Mouse (Mus musculus): ENCODE measurements around the gene Ggt1. TPM values are rescaled to one million over a fixed set of nuclear protein-coding genes. Genes with fewer than 3 reads are reported as not detected.

The Ggt1 gene
- polyA plus RNA-seq, 1 experiment from 2014 or later, result 3.1 TPM

DNA sequence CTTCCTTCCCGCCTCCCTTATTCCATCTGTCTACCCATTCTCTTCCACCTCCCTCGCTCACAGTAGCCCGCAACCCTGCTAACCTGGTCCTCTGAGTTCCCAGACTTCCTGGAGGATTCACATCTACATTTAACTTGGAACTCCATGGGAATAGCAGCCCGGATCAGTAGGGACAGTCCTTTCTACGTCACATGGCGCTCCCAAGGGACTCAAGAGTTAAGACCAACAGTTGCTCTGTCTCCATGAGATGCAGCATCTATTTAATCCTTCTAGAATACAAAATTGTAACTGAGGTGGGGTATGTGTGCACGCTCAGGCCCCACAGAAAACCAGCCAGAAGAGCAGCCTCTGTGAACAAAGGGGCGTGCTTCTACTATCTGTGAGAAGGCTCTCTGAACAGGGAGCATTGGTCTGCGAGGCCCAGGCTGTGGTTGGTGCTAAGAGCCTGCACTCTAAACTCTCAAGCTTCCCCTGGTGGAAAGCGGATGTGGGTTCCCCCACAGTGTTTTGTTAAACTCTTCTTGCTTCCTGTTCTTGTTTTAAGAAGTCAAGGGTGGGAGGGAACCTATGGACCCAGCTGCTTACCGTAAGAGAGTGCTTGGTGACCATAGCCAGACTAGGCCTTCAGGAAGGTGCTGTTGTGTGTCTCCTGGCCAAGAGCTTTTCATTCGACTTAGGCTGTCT lies 29.9 kb downstream of the Ggt1 start:
- ATAC-seq (ENCODE audit: insufficient read depth, low FRiP score, low TSS enrichment) (no peak), DNase-seq (ENCODE audit: low spot score) (no peak)
- Histone ChIP-seq H3K4me1 (ENCODE audit: control insufficient read depth, insufficient read depth, low read length) (no peaks in the 10 kb centered on the region), H3K27ac (ENCODE audit: low read depth, low read length) (no peak overlapping the region), H3K4me2 (ENCODE audit: low read depth) (no peak overlapping the region), H3K9me3 (ENCODE audit: control insufficient read depth, low read length) (no peaks in the 10 kb centered on the region), H3K27me3 (ENCODE audit: control insufficient read depth, insufficient read depth, low read length) (no peaks in the 10 kb centered on the region), H3K9ac (ENCODE audit: low read length) (no peak overlapping the region), H3K4me3 (ENCODE audit: low read depth, low read length) (no peak overlapping the region), H3K36me3 (ENCODE audit: control insufficient read depth, insufficient read depth, low read length) (no peaks in the 10 kb centered on the region)
- WGBS, result 76% methylated on average over 12 of the region's 12 CpGs

DNA sequence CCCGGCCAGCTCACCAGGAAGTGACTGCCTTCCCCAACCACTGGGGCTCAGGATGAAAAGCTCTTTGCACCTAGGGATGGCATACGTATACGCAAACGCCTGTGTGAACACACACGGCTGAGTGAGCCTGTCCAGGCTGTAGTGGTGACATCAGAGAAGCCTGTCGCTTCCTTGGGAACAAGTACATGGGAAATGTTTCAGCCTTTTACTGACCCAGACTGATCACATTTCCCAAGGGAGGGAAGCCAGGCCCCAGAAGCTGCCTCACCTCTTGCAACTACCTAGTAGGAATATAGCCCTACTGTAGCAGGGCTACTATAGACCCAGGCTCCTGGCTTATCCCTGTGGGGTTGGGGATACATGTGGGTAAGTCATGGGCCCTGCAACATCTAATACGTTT lies 31.2 kb downstream of the Ggt1 start:
- ATAC-seq (ENCODE audit: insufficient read depth, low FRiP score, low TSS enrichment), result no peak
- no peaks in the 10 kb centered on the region for H3K9me3 ChIP-seq (ENCODE audit: control insufficient read depth, low read length)
- H3K27ac ChIP-seq (ENCODE audit: low read depth, low read length), result no peak overlapping the region
- H3K36me3 ChIP-seq (ENCODE audit: control insufficient read depth, insufficient read depth, low read length), result no peaks in the 10 kb centered on the region
- no peaks in the 10 kb centered on the region for H3K27me3 ChIP-seq (ENCODE audit: control insufficient read depth, insufficient read depth, low read length)
- no peak overlapping the region for H3K9ac ChIP-seq (ENCODE audit: low read length)
- no peak overlapping the region for H3K4me2 ChIP-seq (ENCODE audit: low read depth)
- H3K4me3 ChIP-seq (ENCODE audit: low read depth, low read length), result no peak overlapping the region
- no peaks in the 10 kb centered on the region for H3K4me1 ChIP-seq (ENCODE audit: control insufficient read depth, insufficient read depth, low read length)
- 82% methylated on average over 7 of the region's 7 CpGs for WGBS
- DNase-seq (ENCODE audit: low spot score), result no peak

DNA sequence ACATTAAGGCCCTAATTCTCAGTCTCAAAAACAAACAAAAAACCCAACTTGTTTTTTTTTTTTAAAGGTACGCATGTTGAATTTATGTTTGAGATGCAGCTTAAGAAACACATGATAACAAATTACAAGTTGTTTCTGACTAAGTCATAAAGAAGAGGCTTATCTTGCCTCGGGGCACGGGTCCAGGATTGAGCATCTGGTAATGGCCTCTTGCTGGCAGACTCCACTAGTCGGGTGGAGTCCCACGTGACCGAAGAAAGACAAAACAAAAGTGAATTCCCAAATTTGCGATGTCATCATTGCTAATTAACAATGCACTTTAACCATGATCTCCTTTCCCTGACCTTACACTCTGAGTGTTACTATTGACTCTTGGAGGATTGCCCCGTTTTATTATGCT lies 34.6 kb downstream of the Ggt1 start:
- Histone ChIP-seq H3K27me3 (ENCODE audit: control insufficient read depth, insufficient read depth, low read length) (no peaks in the 10 kb centered on the region), H3K36me3 (ENCODE audit: control insufficient read depth, insufficient read depth, low read length) (no peaks in the 10 kb centered on the region), H3K9me3 (ENCODE audit: control insufficient read depth, low read length) (no peaks in the 10 kb centered on the region), H3K4me3 (ENCODE audit: low read depth, low read length) (no peak overlapping the region), H3K27ac (ENCODE audit: low read depth, low read length) (no peak overlapping the region), H3K4me1 (ENCODE audit: control insufficient read depth, insufficient read depth, low read length) (no peaks in the 10 kb centered on the region), H3K4me2 (ENCODE audit: low read depth) (no peak overlapping the region), H3K9ac (ENCODE audit: low read length) (no peak overlapping the region)
- WGBS, result 92% methylated on average over 8 of the region's 8 CpGs
- DNase-seq (ENCODE audit: low spot score) (no peak), ATAC-seq (ENCODE audit: insufficient read depth, low FRiP score, low TSS enrichment) (no peak)

DNA sequence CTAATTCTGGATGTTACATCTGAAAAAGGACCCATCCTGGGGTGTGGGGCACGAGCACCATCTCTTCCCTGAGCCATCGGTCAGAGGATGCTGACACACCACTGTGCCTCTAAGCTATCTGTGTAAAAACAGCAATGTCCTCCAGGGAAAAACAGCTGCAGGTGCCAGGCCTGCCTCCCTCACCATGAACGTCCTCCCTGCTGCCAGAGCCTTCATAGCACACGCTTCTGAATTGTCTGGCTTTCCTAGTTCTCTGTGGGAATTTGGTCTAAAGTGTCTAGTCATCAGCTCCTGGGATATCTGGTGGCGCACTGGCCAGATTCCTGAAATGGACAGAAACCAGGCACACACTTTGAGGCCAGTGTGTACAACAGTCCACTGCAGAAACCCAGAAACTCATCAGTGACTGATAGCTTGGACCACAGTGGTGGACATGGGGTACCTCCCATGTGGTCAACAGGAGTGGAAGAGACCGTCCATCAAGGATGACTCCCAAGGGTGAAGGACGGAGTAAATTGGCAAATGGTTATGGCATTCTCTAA lies 38.9 kb downstream of the Ggt1 start:
- no peak overlapping the region for H3K4me3 ChIP-seq (ENCODE audit: low read depth, low read length)
- no peak overlapping the region for H3K27ac ChIP-seq (ENCODE audit: low read depth, low read length)
- H3K9ac ChIP-seq (ENCODE audit: low read length), result no peak overlapping the region
- 88% methylated on average over 7 of the region's 7 CpGs for WGBS
- H3K36me3 ChIP-seq (ENCODE audit: control insufficient read depth, insufficient read depth, low read length), result no peaks in the 10 kb centered on the region
- H3K27me3 ChIP-seq (ENCODE audit: control insufficient read depth, insufficient read depth, low read length), result no peaks in the 10 kb centered on the region
- H3K9me3 ChIP-seq (ENCODE audit: control insufficient read depth, low read length), result no peaks in the 10 kb centered on the region
- ATAC-seq (ENCODE audit: insufficient read depth, low FRiP score, low TSS enrichment), result no peak
- DNase-seq (ENCODE audit: low spot score), result no peak
- H3K4me1 ChIP-seq (ENCODE audit: control insufficient read depth, insufficient read depth, low read length), result no peaks in the 10 kb centered on the region
- H3K4me2 ChIP-seq (ENCODE audit: low read depth), result no peak overlapping the region

DNA sequence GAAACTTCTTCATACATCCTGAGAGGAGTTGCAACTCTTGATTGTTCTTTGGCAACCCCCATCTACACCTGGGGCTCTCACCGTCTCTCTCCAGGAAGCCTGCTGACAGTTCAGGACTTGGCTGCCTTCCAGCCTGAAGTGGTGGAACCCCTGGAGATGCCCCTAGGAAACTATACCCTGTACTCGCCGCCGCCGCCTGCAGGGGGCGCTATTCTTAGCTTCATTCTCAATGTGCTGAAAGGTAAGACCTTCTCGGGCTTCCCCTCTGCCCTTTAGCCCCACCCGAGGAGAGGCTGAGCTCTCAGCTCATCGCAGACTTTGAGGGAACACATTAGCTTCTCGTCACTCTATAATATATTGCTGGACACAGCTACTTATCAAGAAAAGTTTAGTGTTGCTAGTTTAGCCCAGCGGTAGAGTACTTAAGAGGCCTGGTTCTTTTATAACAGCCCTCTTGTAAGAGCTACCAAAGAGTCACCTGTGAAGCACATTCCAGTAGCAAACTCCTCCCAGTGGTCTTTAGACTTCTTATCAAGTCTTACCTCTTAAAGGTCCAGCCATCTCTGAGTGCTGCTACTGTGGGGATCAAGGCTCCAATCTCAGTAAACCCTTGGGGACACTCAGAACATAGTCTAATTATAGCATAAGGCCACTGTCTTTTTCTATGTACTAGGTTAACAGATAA lies 43.9 kb downstream of the Ggt1 start:
- H3K27ac ChIP-seq (ENCODE audit: low read depth, low read length), result no peak overlapping the region
- H3K9ac ChIP-seq (ENCODE audit: low read length), result no peak overlapping the region
- H3K36me3 ChIP-seq (ENCODE audit: control insufficient read depth, insufficient read depth, low read length), result no peaks in the 10 kb centered on the region
- DNase-seq (ENCODE audit: low spot score), result no peak
- WGBS, result 48% methylated on average over 11 of the region's 11 CpGs
- no peak overlapping the region for H3K4me2 ChIP-seq (ENCODE audit: low read depth)
- no peaks in the 10 kb centered on the region for H3K27me3 ChIP-seq (ENCODE audit: control insufficient read depth, insufficient read depth, low read length)
- H3K4me1 ChIP-seq (ENCODE audit: control insufficient read depth, insufficient read depth, low read length), result no peaks in the 10 kb centered on the region
- no peak for ATAC-seq (ENCODE audit: insufficient read depth, low FRiP score, low TSS enrichment)
- H3K4me3 ChIP-seq (ENCODE audit: low read depth, low read length), result no peak overlapping the region
- H3K9me3 ChIP-seq (ENCODE audit: control insufficient read depth, low read length), result no peaks in the 10 kb centered on the region

DNA sequence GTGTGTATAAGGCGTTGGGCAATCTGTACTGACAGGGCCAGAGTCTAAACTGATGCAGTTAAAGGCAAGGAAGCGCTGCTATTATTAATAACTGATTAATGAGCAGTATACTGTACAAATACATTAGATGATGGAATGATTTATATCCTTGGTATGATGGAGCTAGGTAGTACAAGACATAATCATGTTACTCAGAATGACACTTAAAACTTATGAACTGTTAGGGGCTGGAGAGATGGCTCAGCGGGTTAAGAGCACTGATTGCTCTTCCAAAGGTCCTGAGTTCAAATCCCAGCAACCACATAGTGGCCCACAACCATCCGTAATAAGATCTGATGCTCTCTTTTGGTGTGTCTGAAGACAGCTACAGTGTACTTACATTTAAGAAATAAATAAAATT lies 45.8 kb downstream of the Ggt1 start:
- Histone ChIP-seq H3K27me3 (ENCODE audit: control insufficient read depth, insufficient read depth, low read length) (no peaks in the 10 kb centered on the region), H3K9me3 (ENCODE audit: control insufficient read depth, low read length) (no peaks in the 10 kb centered on the region), H3K36me3 (ENCODE audit: control insufficient read depth, insufficient read depth, low read length) (no peaks in the 10 kb centered on the region), H3K9ac (ENCODE audit: low read length) (no peak overlapping the region), H3K27ac (ENCODE audit: low read depth, low read length) (no peak overlapping the region), H3K4me1 (ENCODE audit: control insufficient read depth, insufficient read depth, low read length) (no peaks in the 10 kb centered on the region), H3K4me2 (ENCODE audit: low read depth) (no peak overlapping the region), H3K4me3 (ENCODE audit: low read depth, low read length) (no peak overlapping the region)
- WGBS, result 84% methylated on average over 4 of the region's 4 CpGs
- DNase-seq (ENCODE audit: low spot score) (no peak), ATAC-seq (ENCODE audit: insufficient read depth, low FRiP score, low TSS enrichment) (no peak)

DNA sequence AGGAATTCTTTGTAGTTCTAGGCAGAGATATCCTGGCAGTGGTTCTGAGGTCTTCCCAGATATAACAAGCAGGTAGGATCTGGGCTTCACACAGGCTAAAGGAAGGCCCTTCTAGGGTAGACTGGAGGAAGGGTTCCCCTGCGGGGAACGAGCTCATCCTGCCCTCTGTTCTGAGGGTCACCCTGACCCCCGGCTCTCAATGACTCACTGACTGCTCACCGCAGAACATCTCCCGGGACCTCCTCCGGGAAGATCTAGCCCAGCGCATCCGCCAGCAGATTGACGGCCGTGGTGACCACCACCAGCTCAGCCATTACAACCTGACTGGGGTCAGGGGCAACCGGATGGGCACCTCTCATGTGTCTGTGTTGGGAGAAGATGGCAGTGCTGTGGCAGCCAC lies 47.6 kb downstream of the Ggt1 start:
- Histone ChIP-seq H3K4me2 (ENCODE audit: low read depth) (no peak overlapping the region), H3K9me3 (ENCODE audit: control insufficient read depth, low read length) (no peaks in the 10 kb centered on the region), H3K36me3 (ENCODE audit: control insufficient read depth, insufficient read depth, low read length) (no peaks in the 10 kb centered on the region), H3K27me3 (ENCODE audit: control insufficient read depth, insufficient read depth, low read length) (no peaks in the 10 kb centered on the region), H3K27ac (ENCODE audit: low read depth, low read length) (no peak overlapping the region), H3K4me1 (ENCODE audit: control insufficient read depth, insufficient read depth, low read length) (no peaks in the 10 kb centered on the region), H3K9ac (ENCODE audit: low read length) (no peak overlapping the region), H3K4me3 (ENCODE audit: low read depth, low read length) (no peak overlapping the region)
- no peak for DNase-seq (ENCODE audit: low spot score)
- ATAC-seq (ENCODE audit: insufficient read depth, low FRiP score, low TSS enrichment), result no peak
- WGBS, result 89% methylated on average over 11 of the region's 11 CpGs

DNA sequence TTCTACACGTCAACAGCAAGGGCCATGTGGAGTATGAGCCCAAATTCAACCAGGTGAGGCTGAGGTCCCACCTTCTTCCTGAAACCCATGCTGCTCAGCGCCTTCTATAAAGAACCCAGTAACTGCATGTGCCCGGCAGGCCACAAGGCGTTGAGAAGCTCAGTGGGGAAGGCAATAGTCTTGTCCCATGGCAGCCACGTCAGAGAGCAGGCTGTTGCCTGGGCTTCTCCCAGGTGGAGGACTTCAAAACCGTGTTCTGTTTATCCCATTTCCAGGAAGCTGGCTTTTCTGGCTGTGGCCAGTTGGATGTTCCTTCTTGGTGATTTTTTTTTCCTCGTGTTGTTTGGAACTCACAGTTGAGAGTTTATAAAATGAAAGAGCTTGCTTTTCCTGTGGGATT lies 49.1 kb downstream of the Ggt1 start:
- Histone ChIP-seq H3K27ac (ENCODE audit: low read depth, low read length) (no peak overlapping the region), H3K9me3 (ENCODE audit: control insufficient read depth, low read length) (no peaks in the 10 kb centered on the region), H3K4me1 (ENCODE audit: control insufficient read depth, insufficient read depth, low read length) (no peaks in the 10 kb centered on the region), H3K4me2 (ENCODE audit: low read depth) (no peak overlapping the region), H3K36me3 (ENCODE audit: control insufficient read depth, insufficient read depth, low read length) (no peaks in the 10 kb centered on the region), H3K27me3 (ENCODE audit: control insufficient read depth, insufficient read depth, low read length) (no peaks in the 10 kb centered on the region), H3K4me3 (ENCODE audit: low read depth, low read length) (no peak overlapping the region), H3K9ac (ENCODE audit: low read length) (no peak overlapping the region)
- DNase-seq (ENCODE audit: low spot score) (no peak), ATAC-seq (ENCODE audit: insufficient read depth, low FRiP score, low TSS enrichment) (no peak)
- 55% methylated on average over 7 of the region's 7 CpGs for WGBS

DNA sequence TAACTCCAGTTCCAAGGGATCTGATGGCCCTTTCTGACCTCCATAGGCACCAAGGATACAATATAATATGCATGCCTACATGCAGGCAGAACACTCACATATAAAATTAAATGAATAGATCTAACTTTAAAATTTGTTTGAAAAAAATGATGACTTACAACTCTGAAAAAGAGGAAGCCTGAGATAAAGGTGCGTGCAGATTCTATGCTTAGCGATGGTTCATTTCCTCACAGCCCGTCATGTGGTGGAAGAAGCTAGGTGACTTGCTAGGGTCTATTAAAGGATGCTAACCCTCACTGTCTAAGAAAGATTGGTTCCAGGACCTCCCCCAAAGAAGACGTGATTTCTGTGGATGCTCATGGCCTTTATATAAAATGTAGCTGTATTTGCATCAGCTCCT lies 54.6 kb downstream of the Ggt1 start:
- Histone ChIP-seq H3K27ac (ENCODE audit: low read depth, low read length) (no peak overlapping the region), H3K4me3 (ENCODE audit: low read depth, low read length) (no peak overlapping the region), H3K9me3 (ENCODE audit: control insufficient read depth, low read length) (no peaks in the 10 kb centered on the region), H3K27me3 (ENCODE audit: control insufficient read depth, insufficient read depth, low read length) (no peaks in the 10 kb centered on the region), H3K4me1 (ENCODE audit: control insufficient read depth, insufficient read depth, low read length) (no peaks in the 10 kb centered on the region), H3K36me3 (ENCODE audit: control insufficient read depth, insufficient read depth, low read length) (no peaks in the 10 kb centered on the region), H3K9ac (ENCODE audit: low read length) (no peak overlapping the region), H3K4me2 (ENCODE audit: low read depth) (no peak overlapping the region)
- 88% methylated on average over 4 of the region's 4 CpGs for WGBS
- DNase-seq (ENCODE audit: low spot score) (no peak), ATAC-seq (ENCODE audit: insufficient read depth, low FRiP score, low TSS enrichment) (no peak)

Measured in neural tube, embryonic 11.5 days (tissue).